ENCODE assay signal across 8 mouse cellular contexts in the genomic region with DNA sequence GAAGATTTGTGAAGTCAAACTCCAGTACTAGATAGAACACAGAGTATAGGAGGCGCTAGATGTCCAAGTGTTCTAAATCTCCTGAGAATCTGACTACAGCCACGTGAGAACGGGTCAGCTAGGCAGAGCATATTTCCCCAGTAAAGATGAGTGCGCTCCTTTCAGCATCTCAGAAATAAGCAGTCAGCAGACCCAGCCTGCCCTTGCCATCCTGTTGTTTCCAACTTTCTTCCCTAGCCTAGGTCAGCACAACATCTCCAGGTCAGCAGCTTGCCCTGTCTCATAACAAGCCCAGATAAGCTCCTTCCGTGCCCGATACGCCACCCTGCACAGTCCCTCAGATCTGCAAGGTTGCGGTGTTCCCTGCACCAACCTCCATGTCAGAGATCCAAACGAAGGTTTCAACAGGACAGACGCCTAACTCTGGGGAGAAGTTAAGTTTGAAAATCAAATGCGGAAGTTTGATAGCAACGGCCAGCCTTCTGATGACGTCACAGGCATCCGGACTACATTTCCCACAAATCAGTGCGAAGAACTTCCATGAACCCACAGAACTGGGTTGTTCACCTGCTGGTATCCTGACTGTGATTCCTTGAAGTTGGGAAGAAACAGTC. TPM values are rescaled to one million over a fixed set of nuclear protein-coding genes. Genes with fewer than 3 reads are reported as not detected.
DNase-seq lines count a peak whose midpoint lies in the region; ATAC-seq lines count a peak whose summit lies in the region.

Gene Gm28044, minus strand, starts transcription at position 406 of the 614 bp plus-strand sequence.
Gene Zfp953, minus strand, starts transcription at position 475 of the 614 bp plus-strand sequence.

- DNase-seq in adrenal gland, adult (ENCODE audit: inconsistent age in 2 of 2, low spot score in 1 of 2) = peak; percentile 88 to 97
- peak; percentile 96 for DNase-seq in embryo, embryonic 10.5 days (ENCODE audit: low spot score)
- DNase-seq in gastrocnemius, postnatal 14 days = peak; percentile 81
- peak; percentile 89 for DNase-seq in left cerebral cortex, postnatal 10 days (ENCODE audit: extremely low spot score in 1 of 2, low spot score in 2 of 2)
- DNase-seq in right cerebral cortex, postnatal 25 days = peak; percentile 86
- DNase-seq in urinary bladder, postnatal 4 days (ENCODE audit: low spot score in 2 of 2) = peak; percentile 74 to 84

- intact Hi-C loops in gastrocnemius, postnatal 14 days (cut with DNase I; ENCODE audit: low total_unique reads) = no loop called here
- intact Hi-C loops in left cerebral cortex, postnatal 10 days (cut with DNase I) = no loop called here

- peak; percentile 96 for ATAC-seq in inflammation-experienced regulatory T-cells, adult 6 months
- ATAC-seq in megakaryocyte-erythroid progenitor cell, adult 5-6 weeks (replicated peaks; ENCODE audit: low FRiP score, low TSS enrichment, poor library complexity, severe bottlenecking) = peak; percentile 91

RNA-seq across cellular contexts. Expression of gene Gm28044, which starts in this region (rescaled TPM):
- under 1 TPM in 1 of 2 experiments, not detected in 1; 0.66 TPM for total RNA-seq in gastrocnemius, postnatal 14 days (2021)
- polyA plus RNA-seq in inflammation-experienced regulatory T-cells, adult 6 months (2017; shearing (Covaris generic)) = under 1 TPM in 1 of 3 experiments, not detected in 2; 0.69 TPM
- not detected for total RNA-seq in left cerebral cortex, postnatal 10 days (2021)
- total RNA-seq in megakaryocyte-erythroid progenitor cell, adult 5-6 weeks (2014; fragmentation: Nextera tagmentation) = 6.6 and 13.8 TPM in 2 replicates
- 3.5 TPM in 1 of 2 replicates, not detected in the other for total RNA-seq in megakaryocyte-erythroid progenitor cell, adult 5-6 weeks (2017)

RNA-seq across cellular contexts. Expression of gene Zfp953, which starts in this region (rescaled TPM):
- under 1 TPM; 0.89 to 0.90 TPM for total RNA-seq in gastrocnemius, postnatal 14 days (2021)
- polyA plus RNA-seq in inflammation-experienced regulatory T-cells, adult 6 months (2017; shearing (Covaris generic)) = 1 to 10 TPM; 2.1 to 3.2 (median 2.8) TPM
- total RNA-seq in left cerebral cortex, postnatal 10 days (2021) = under 1 TPM; 0.63 to 0.64 TPM
- 6.1 and 7.5 TPM in 2 replicates for total RNA-seq in megakaryocyte-erythroid progenitor cell, adult 5-6 weeks (2014; fragmentation: Nextera tagmentation)
- 6.3 and 10.5 TPM in 2 replicates for total RNA-seq in megakaryocyte-erythroid progenitor cell, adult 5-6 weeks (2017)

Comparison
In these comparisons a context has a peak if more than half of its experiments do, and no peak if none do; other contexts are left out.
1. Peak in every context shown above with its lines: DNase-seq and ATAC-seq.
2. Peak in DNase-seq in gastrocnemius, postnatal 14 days; RNA of the genes that start here not detected or under 1 TPM.
3. Peak in DNase-seq in left cerebral cortex, postnatal 10 days; RNA of the genes that start here not detected or under 1 TPM.